Mouse (Mus musculus) ES-Bruce4 (cell line): ENCODE results near the gene Wdr24. TPM values are rescaled to one million over a fixed set of nuclear protein-coding genes. Genes with fewer than 3 reads are reported as not detected.
"Not testable (repeated sequence)": the region's sequence is repeated elsewhere in the genome, so short reads cannot be mapped to it uniquely, and the experiment has no call there.

Experiments used
- H3K27ac ChIP-seq: 2 replicates; pipeline ENCODE4 v1.5.1; 2012; ENCODE audit warnings: low read length, inconsistent platforms; ENCODE audit not compliant: insufficient read depth
- H3K27me3 ChIP-seq: 2 replicates; pipeline ENCODE4 v1.6.1; 2012; ENCODE audit warnings: mild to moderate bottlenecking, low read length, inconsistent platforms; ENCODE audit not compliant: control insufficient read depth, poor library complexity, insufficient read depth, severe bottlenecking
- H3K36me3 ChIP-seq: 2 replicates; pipeline ENCODE4 v1.6.1; 2012; ENCODE audit warnings: inconsistent platforms, mild to moderate bottlenecking, low read length, moderate library complexity; ENCODE audit not compliant: control insufficient read depth, poor library complexity, insufficient read depth, severe bottlenecking
- H3K4me1 ChIP-seq: one replicate; pipeline ENCODE4 v1.8.1; 2011; ENCODE audit warnings: low read length; ENCODE audit not compliant: control insufficient read depth, insufficient read depth
- H3K4me3 ChIP-seq: 2 replicates; pipeline ENCODE4 v1.5.1; 2011; ENCODE audit warnings: low read depth, mild to moderate bottlenecking, low read length
- H3K9ac ChIP-seq: 2 replicates; pipeline ENCODE4 v1.6.1; 2012; ENCODE audit warnings: low read depth, mild to moderate bottlenecking, inconsistent platforms; ENCODE audit not compliant: poor library complexity, severe bottlenecking
- H3K9me3 ChIP-seq: replicated peaks from 2 replicates; pipeline ENCODE4 v1.6.1; 2012; ENCODE audit warnings: mild to moderate bottlenecking, low read length, inconsistent platforms; ENCODE audit not compliant: control insufficient read depth, poor library complexity, insufficient read depth, severe bottlenecking
- CTCF ChIP-seq: IDR thresholded peaks from one replicate; pipeline ENCODE4 v1.8.1; 2011; ENCODE audit warnings: low read depth, low read length
- EP300 ChIP-seq: IDR thresholded peaks from 2 replicates; pipeline ENCODE4 v1.6.1; 2011; ENCODE audit warnings: low read depth, low read length; ENCODE audit not compliant: insufficient read depth
- POLR2A ChIP-seq: IDR thresholded peaks from one replicate; pipeline ENCODE4 v1.8.1; 2011; ENCODE audit warnings: low read length; ENCODE audit not compliant: insufficient read depth
- polyA plus RNA-seq: library from polyadenylated mRNA; stranded (reverse); fragments of >200 nt; gene quantifications from 2 replicates; pipeline ENCODE4 v1.2.4, GENCODE M21; 2011; ENCODE audit warnings: low read depth; ENCODE audit not compliant: missing spikeins, insufficient read depth, insufficient read length

Gene Wdr24
- polyA plus RNA-seq, 1 experiment, result 20.7 TPM

GRCm38 (mm10) chr17:25802825-25803517 is 20.5 kb upstream of the Wdr24 start:
- no peak overlapping the region for H3K4me3 ChIP-seq
- H3K9me3 ChIP-seq, result no peaks in the 10 kb centered on the region
- H3K36me3 ChIP-seq, result no peaks in the 10 kb centered on the region
- no peaks in the 10 kb centered on the region for H3K27me3 ChIP-seq
- TF ChIP-seq EP300, result no peak
- TF ChIP-seq CTCF, result no peak
- TF ChIP-seq POLR2A, result no peak
- H3K9ac ChIP-seq, result no peak overlapping the region
- H3K4me1 ChIP-seq, result no peaks in the 10 kb centered on the region
- no peak overlapping the region for H3K27ac ChIP-seq

GRCm38 (mm10) chr17:25806507-25806906 is 16.9 kb upstream of the Wdr24 start:
- H3K9me3 ChIP-seq, result no peaks in the 10 kb centered on the region
- H3K27ac ChIP-seq, result no peak overlapping the region
- no peaks in the 10 kb centered on the region for H3K4me1 ChIP-seq

DNA sequence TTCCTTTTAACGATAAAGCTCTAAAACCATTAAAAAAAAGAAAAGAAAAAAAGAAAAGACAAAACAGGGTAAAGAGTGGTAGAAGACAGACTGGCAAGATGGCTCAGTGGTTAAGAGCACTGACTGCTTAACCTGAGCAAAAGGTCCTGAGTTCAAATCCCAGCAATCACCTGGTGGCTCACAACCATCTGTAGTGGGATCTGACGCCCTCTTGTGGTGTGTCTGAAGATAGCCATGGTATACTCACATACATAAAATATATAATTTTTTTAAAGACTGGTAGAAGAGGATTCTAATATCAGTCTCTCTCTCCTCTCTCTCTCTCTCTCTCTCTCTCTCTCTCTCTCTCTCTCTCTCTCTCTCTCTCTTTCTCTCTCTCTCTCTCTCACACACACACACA is 16.0 kb upstream of the Wdr24 start:
- not testable (repeated sequence) for H3K27ac ChIP-seq, H3K27me3 ChIP-seq, H3K9ac ChIP-seq, H3K4me1 ChIP-seq, H3K36me3 ChIP-seq, H3K9me3 ChIP-seq, H3K4me3 ChIP-seq

More at GRCm38 (mm10) chr17:25806507-25806906, 16.9 kb upstream of the Wdr24 start:
- TF ChIP-seq POLR2A (no peak), CTCF (no peak), EP300 (no peak)
- Histone ChIP-seq H3K9ac (no peak overlapping the region), H3K4me3 (no peak overlapping the region), H3K36me3 (no peaks in the 10 kb centered on the region), H3K27me3 (no peaks in the 10 kb centered on the region)

- peak overlapping the region; percentile 73; the same call in 1 of the 2 replicates for H3K9ac ChIP-seq
- H3K27me3 ChIP-seq, result no peaks in the 10 kb centered on the region
- no peaks in the 10 kb centered on the region for H3K36me3 ChIP-seq
- no peak overlapping the region for H3K4me3 ChIP-seq
- H3K4me1 ChIP-seq, result no peaks in the 10 kb centered on the region
- TF ChIP-seq EP300, result no peak
- no peak for TF ChIP-seq POLR2A
- TF ChIP-seq CTCF, result no peak
- no peak overlapping the region for H3K27ac ChIP-seq
- no peaks in the 10 kb centered on the region for H3K9me3 ChIP-seq
Observed at GRCm38 (mm10) chr17:25808028-25808427, 15.4 kb upstream of the Wdr24 start.

DNA sequence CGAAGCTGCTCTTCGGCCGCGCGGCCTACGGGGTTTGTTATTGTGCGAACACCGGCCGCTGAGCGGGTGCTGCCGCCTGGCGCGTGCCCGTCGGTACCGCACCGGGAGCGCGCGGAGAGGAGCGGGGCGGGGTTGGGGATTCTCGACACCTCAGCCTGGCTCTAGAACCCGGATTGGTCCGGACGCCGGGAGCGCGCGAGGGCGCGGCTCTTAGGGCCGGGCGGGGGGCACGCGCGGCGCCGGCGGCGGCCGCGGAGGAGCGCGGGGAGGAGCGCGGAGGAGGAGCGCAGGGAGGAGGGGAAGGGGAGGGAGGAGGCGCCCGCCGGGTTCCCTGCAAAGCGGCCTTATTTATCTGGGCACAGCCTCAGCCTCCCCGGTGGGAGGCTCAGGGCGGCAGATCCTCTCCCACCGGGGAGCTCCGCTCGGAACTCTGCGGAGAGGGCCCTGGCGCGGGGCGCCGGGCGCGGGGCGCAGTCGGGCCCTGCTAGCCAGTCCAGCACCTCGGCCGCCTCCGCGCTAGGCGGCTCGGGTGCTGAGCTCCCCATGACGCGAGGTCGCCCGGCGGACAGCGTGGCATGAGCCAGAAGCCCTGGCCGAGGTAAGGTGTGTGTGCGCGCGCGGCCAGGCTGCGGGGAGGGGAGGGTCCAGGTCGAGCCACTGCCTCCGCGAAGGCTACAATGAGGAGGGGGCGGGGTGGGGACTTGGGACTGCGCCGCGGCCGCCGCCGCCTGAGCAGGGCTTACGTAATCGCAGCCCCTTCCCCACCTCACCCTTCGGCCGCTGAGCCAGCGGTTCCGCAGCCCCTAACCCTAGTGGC is 14.4 kb upstream of the Wdr24 start, which contains the start of gene Fbxl16:
Fbxl16 (plus strand) TSS at position 297 of the 817 bp plus-strand sequence.
- H3K9me3 ChIP-seq, result no peaks in the 10 kb centered on the region
- TF ChIP-seq POLR2A, result no peak
- TF ChIP-seq EP300, result peak; percentile 19; the same call in 1 of the 2 replicates
- H3K27me3 ChIP-seq, result no peaks in the 10 kb centered on the region

GRCm38 (mm10) chr17:25809606-25810340 is 13.7 kb upstream of the Wdr24 start:
- H3K4me1 ChIP-seq, result no peaks in the 10 kb centered on the region
- no peak overlapping the region for H3K27ac ChIP-seq

More for the DNA sequence above, 14.4 kb upstream of the Wdr24 start, which contains the start of gene Fbxl16:
- Histone ChIP-seq H3K27ac (no peak within 1 kb of the TSS), H3K4me1 (no peaks in the 10 kb centered on the region), H3K9ac (peak within 1 kb of the TSS; percentile 73), H3K36me3 (no peaks in the 10 kb centered on the region), H3K4me3 (peak within 1 kb of the TSS; percentile 84)

More at GRCm38 (mm10) chr17:25809606-25810340, 13.7 kb upstream of the Wdr24 start:
- peak overlapping the region; percentile 73 for H3K9ac ChIP-seq
- H3K36me3 ChIP-seq, result no peaks in the 10 kb centered on the region
- TF ChIP-seq CTCF, result no peak
- no peak for TF ChIP-seq EP300
- no peak for TF ChIP-seq POLR2A
- H3K9me3 ChIP-seq, result no peaks in the 10 kb centered on the region
- H3K27me3 ChIP-seq, result no peaks in the 10 kb centered on the region
- H3K4me3 ChIP-seq, result peak overlapping the region; percentile 84
